Mouse (Mus musculus) spleen, postnatal 10 days (tissue): Measurements from ENCODE around the gene Fam205a1.
"Not testable (repeated sequence)": the region's sequence is repeated elsewhere in the genome, so short reads cannot be mapped to it uniquely, and the experiment has no call there.

Source experiments
- DNase-seq, 2 experiments: peaks; one replicate each; pipeline ENCODE4 v3.0.0; 2021 to 2022; ENCODE audit warnings: low spot score in 2 of 2

The Fam205a1 gene

GRCm38 (mm10) chr4:42853788-42854187 lies at the start of gene Fam205a1:
Fam205a1 (minus strand) TSS chr4:42853888.
- not testable (repeated sequence) for DNase-seq

GRCm38 (mm10) chr4:42902730-42903129 lies 49.0 kb upstream of the Fam205a1 start:
- DNase-seq = no peak

GRCm38 (mm10) chr4:42902174-42902573 lies 48.5 kb upstream of the Fam205a1 start:
- DNase-seq = peak in 1 of 2 experiments; percentile 75

- DNase-seq = no peak
Observed at GRCm38 (mm10) chr4:42900878-42901277, 47.2 kb upstream of the Fam205a1 start.

GRCm38 (mm10) chr4:42898914-42899313 lies 45.2 kb upstream of the Fam205a1 start:
- no peak for DNase-seq

DNA sequence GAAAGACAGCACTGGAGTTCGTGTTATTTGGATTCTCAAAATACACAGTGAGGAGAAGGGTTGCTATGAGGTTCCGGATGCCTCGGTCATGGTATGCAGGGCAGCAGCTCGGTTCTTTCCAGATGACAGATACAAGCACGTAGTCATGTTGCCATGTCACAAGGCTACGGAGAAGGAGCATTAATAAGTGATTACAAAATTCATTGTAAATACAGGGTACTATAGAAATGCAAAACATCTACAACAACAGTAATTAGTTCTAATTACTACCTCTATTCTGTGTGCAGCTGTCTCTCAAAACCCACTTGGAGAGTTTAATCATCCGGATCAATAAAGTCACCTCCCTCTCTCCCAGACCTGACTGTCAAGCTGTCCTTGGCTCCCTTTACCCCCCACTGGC lies 41.4 kb upstream of the Fam205a1 start:
- no peak for DNase-seq

- no peak for DNase-seq
Observed at GRCm38 (mm10) chr4:42891176-42891575, 37.5 kb upstream of the Fam205a1 start.

GRCm38 (mm10) chr4:42888806-42889205 lies 35.1 kb upstream of the Fam205a1 start:
- no peak for DNase-seq

DNA sequence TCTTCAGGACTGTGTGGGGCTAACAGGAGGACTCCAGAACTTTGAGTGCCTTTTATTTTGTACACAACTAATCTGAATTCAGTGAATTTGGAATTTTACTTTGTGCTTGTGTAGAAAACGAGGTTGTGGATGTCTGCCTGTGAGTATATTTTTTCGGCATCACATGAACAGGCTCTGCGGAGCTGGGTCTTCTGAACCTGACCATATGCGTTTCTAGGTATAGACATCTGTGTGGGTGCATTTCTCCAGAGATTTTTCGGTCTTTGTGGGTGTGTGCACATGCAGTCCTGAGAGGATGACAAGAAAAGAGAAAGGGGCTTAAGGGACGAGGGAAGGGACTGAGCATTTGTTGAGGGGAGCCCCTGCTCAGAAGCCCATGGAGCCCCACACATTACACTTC lies 33.2 kb upstream of the Fam205a1 start:
- DNase-seq = no peak

DNA sequence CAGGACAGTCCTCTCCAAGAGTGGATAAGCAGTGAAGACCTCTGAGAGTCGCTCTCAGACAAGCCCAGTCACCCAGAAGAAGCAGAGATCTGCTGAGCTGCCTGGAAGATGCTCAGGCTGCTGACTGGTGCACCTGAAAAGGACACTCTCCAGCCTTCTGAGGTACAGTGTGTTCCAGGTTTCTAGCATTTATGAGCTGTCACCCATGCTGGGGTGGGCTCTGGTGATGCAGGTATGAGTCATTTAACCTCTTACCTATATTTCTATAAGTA lies 26.9 kb upstream of the Fam205a1 start:
- DNase-seq = peak in 1 of 2 experiments; percentile 33

DNA sequence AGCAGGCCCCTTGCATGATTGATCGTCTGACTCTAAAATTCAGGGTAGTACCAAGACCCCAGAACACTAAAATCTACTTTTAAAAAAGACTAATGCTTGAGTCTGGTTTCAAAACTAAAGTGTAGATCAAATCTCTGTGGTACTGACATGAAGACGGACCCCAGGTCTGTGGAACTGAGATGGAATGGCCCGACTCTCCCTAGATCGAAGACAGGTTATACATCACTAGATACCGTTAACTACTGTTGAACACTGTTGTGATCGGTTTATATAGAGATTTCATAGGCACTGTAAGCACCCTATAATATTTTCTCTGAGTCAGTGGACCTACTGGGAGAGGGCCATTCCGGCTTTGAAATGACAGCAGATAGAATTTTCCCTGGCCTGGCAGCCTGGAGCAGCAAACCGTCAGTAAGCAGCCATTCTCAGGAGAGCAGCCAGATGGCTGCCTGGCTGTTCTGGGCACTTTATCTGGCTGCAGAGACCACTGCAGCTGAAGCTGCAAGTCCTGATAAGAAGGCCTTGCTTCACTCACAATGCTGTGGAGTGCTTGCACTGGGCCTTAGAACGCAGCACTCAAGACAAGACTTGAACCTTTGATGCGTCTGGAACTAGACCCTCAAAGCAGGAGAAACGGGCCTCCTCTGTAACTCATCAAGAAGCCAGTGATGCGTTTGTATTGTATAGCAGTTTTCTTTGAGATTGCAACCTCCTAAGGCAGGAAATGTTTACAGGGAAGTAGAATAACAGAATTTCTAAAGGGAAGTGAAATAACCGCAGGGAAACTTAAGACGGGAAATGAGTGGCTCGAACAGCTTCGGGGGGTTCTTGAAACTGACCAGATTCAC lies 26.4 kb upstream of the Fam205a1 start:
- peak; percentile 53 to 78 for DNase-seq

GRCm38 (mm10) chr4:42877657-42878056 lies 24.0 kb upstream of the Fam205a1 start:
- DNase-seq = no peak

DNA sequence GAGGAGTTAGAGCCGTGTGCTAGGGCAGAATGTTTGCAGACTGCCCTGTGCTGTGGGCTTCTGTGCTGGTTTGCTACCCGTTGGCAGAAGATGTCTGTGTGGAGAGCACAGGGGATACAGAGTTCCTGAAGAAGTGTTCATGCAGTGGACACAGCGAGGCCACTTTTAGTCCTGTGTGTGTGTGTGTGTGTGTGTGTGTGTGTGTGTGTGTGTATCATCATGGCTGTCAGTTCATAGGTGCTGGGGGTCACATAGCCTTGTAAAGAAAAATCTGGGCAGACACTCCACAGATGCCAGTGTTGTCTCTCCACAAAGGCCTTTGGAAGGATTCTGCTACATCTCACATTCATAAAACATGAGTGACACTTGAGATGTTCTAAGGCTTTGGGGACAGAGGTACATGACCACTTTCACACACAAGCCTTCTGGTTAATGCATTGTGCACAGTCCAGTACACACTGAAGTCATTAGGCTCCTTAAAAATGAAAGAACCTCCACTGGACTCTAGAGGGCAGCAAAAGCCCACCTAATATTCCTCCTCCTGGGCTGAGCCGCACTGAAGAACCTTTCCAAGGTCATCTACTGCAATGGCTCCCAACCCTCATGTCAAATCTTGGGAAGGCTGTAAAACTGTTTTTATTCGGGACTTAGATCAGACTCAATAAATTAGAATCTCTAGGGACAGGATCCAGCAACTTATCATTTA lies 23.1 kb upstream of the Fam205a1 start:
- DNase-seq = peak in 1 of 2 experiments; percentile 66

DNA sequence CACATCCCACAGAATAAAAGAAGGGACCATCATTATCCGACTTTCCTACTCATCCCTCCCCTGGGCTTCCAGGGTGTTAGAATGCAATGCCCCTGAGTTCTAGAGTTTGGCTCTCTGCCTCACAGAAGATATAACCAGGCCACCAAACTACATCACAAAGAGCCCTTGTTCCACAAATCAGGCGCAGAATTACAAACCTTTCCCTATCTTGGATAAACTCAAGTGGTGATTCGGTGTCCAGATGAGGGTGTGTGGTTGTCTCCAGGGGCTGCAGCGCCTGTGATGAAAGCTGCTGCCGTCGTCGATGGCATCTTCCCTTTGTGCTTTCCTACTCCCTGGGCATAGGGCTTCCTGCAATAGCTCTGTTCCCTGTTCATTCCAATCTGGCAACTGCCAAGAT lies 20.4 kb upstream of the Fam205a1 start, which contains the start of gene Fam205c:
Gene Fam205c, minus strand, starts transcription at position 101 of the 400 bp plus-strand sequence.
- no peak for DNase-seq

GRCm38 (mm10) chr4:42872746-42873435 lies 19.2 kb upstream of the Fam205a1 start:
- no peak for DNase-seq

GRCm38 (mm10) chr4:42872151-42872550 lies 18.5 kb upstream of the Fam205a1 start:
- DNase-seq = no peak

- no peak for DNase-seq
Observed at GRCm38 (mm10) chr4:42870748-42871147, 17.1 kb upstream of the Fam205a1 start.

DNA sequence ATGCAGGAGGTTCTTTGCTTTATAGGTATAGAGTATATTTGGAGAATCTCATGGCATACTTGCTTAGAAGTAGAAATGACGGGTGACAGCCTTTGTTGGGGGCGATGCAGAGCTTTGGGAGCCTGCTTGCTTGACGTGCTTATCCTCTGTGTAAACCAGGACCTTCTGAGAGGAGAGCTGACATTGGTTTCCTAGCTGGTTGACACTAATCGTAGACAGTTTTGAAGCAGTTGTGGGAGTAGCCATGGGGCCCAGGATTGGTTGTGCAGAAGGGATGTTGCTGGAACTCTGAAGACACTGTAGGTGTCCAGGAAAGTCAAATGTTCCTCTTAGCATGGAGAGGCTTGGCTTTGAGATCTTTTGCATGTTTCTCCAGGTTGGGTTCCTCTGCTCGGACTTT lies 14.5 kb upstream of the Fam205a1 start:
- DNase-seq = no peak

- DNase-seq = no peak
Observed at GRCm38 (mm10) chr4:42867390-42867789, 13.7 kb upstream of the Fam205a1 start.

GRCm38 (mm10) chr4:42863487-42863886 lies 9.8 kb upstream of the Fam205a1 start:
- DNase-seq = not testable (repeated sequence)

DNA sequence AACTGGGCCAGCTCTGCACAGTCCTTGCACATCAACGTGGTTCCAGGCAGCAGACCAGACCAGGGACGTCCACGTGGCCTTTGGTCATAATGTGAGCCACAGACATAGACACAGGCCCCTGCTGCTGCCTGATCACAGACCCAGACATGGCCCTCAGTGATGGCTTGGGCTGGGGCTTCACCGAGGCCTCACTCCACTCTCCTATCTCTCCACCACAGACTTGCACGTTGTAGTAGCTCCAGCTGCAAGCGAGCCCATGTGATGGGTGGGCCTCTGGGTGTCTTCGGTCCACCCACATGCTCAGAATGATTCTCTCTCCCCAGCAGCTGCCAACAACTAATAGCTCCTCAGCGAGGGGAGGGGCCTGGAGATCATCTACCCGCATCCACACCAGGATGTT lies 6.8 kb upstream of the Fam205a1 start:
- DNase-seq = peak; percentile 72 to 73

DNA sequence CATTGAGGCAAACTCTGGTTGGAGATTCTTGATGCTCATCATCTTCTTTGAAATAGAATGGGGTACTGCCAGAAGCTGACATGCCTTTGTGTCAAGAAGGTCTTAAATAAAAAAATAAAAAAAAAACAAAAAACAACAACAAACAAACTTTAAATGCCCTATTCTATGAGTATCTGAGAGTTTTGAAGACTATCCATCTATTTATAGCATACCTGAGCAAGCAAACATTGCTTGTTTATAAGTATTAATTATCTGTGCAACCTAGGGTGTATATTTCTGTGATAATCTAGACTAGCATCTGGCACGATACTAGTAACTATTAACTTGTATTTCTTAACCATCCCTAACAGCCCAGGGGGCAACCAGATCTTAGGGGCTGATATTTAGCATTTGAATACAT lies 3.0 kb upstream of the Fam205a1 start, which contains the start of gene Gm12394:
Gene Gm12394, minus strand, starts transcription at position 101 of the 400 bp plus-strand sequence.
- not testable (repeated sequence) for DNase-seq
